Mouse (Mus musculus) cerebellum, adult 18-20 months (tissue): ENCODE results near the gene Ceacam11.
"Not testable (repeated sequence)": the region's sequence is repeated elsewhere in the genome, so short reads cannot be mapped to it uniquely, and the experiment has no call there.

Experiments used
- DNase-seq, 2 experiments: peaks; one replicate each; pipeline ENCODE4 v3.0.0; 2021

Ceacam11 gene

DNA sequence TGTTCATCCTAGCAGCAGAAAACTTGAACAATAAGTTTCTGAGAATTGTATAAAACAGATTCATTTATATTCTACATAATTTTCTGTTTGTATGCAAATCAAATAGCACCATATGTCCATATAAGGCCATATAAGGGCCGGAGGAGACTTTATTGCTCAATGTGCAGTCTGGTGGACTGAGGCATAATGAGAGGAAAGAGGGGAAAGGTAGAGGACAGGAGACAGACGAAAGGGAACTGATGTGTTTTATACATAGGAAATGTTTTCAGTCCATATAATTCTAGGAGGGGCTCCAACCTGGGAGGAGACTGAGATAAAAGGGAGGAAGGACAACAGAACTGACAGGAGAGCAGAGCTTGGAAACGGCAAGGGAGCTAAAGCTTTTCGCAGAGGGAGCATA is at the start of gene Ceacam11:
TSS of gene Ceacam11 (plus strand) at position 301 of the 400 bp plus-strand sequence.
- DNase-seq = no peak

DNA sequence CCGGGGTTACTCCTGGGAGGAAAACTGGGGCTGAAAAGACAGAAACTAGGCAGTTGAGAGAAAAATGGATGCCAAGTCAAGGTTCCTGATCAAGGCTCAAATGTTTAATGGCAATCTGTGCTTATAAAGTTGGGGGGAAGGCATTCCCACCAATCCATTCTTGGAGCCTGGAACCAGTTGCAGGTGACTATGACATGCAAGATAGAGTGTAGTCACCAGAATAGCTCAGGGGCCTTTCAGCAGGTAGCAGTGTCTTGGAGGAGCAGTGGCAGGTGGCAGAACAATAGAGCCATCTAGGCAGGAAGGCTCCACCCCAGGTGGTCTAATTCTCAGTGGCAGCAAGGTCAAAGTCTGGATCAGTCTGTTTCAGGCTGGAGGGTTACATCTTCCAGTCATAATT is 29.2 kb downstream of the Ceacam11 start:
- DNase-seq = not testable (repeated sequence)

DNA sequence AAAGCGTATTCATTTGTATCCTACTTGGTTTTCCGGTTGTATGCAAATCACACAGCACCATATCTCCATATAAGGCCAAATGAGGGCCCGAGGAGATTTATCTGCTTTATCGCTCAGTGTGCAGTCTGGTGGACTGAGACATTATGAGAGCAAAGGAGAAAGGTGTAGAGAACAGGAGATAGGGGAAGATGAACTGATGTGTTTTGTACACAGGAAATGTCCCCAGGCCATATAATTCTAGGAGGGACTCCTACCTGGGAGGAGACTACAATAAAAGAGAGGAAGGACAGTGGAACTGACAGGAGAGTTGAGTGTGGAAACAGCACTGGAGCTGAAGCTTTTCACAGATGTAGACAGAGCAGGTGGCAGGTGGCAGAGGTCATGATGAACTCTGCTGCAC is 37.7 kb downstream of the Ceacam11 start, which contains the start of gene Ceacam13:
TSS of gene Ceacam13 (plus strand) at position 301 of the 400 bp plus-strand sequence.
- no peak for DNase-seq
